Mouse (Mus musculus) kidney, postnatal 0 days (tissue): ENCODE measurements around the gene Kctd7. TPM values are rescaled to one million over a fixed set of nuclear protein-coding genes. Genes with fewer than 3 reads are reported as not detected.
A peak's percentile ranks its signal among the peaks of the same experiment; 100 is the strongest.

ENCODE experiments used
- ATAC-seq: fragments of 200-750 bp; cut with Nextera tagmentation; replicated peaks from 2 replicates; pipeline ENCODE4 v1.8.0; 2017; ENCODE audit warnings: low read depth, moderate number of reproducible peaks, moderate TSS enrichment, moderate library complexity; ENCODE audit not compliant: low FRiP score
- DNase-seq: peaks from one replicate; pipeline ENCODE4 v3.0.0-alpha.2; 2016; ENCODE audit warnings: low spot score
- H3K27ac ChIP-seq: fragments of 300-500 bp; sonication (generic); 2 replicates; pipeline ENCODE4 v1.5.1; 2014; ENCODE audit warnings: mild to moderate bottlenecking
- H3K27me3 ChIP-seq: fragments of 300-500 bp; sonication (generic); 2 replicates; pipeline ENCODE4 v1.6.1; 2014; ENCODE audit warnings: low read length, mixed read lengths; ENCODE audit not compliant: insufficient read depth
- H3K36me3 ChIP-seq: fragments of 300-500 bp; sonication (generic); 2 replicates; pipeline ENCODE4 v1.6.1; 2014; ENCODE audit warnings: low read length, mixed read lengths; ENCODE audit not compliant: insufficient read depth
- H3K4me1 ChIP-seq: fragments of 300-500 bp; sonication (generic); replicated peaks from 2 replicates; pipeline ENCODE4 v1.6.1; 2014; ENCODE audit warnings: antibody characterized with exemption, low read length, mixed read lengths; ENCODE audit not compliant: insufficient read depth
- H3K4me2 ChIP-seq: fragments of 300-500 bp; sonication (generic); 2 replicates; pipeline ENCODE4 v1.6.1; 2014; ENCODE audit warnings: mild to moderate bottlenecking, low read length, moderate library complexity, mixed read lengths
- H3K4me3 ChIP-seq: fragments of 300-500 bp; sonication (generic); replicated peaks from 2 replicates; pipeline ENCODE4 v1.5.1; 2014; ENCODE audit warnings: low read depth, low read length
- H3K9ac ChIP-seq: fragments of 300-500 bp; sonication (generic); 2 replicates; pipeline ENCODE4 v1.6.1; 2014; ENCODE audit warnings: low read depth, low read length
- H3K9me3 ChIP-seq: fragments of 300-500 bp; sonication (generic); replicated peaks from 2 replicates; pipeline ENCODE4 v1.6.1; 2016; ENCODE audit warnings: low read length, inconsistent platforms, mixed read lengths
- CTCF ChIP-seq: IDR thresholded peaks from 2 replicates; pipeline ENCODE4 v1.5.1; 2016; ENCODE audit warnings: antibody characterized with exemption, low read depth, mild to moderate bottlenecking, moderate library complexity
- WGBS: fragments of 180-500 bp; shearing (Covaris S2); extraction: QIAGEN DNeasy Blood & Tissue Kit; methylation state at CpG from one replicate; pipeline ENCODE4 v1.1.7; 2014; 5-methylcytosine and 5-hydroxymethylcytosine counted together
- polyA plus RNA-seq: library from polyadenylated mRNA; unstranded; fragments of >200 nt; fragmentation: Nextera tagmentation; extraction: Ambion mirVana; gene quantifications from 2 replicates; pipeline ENCODE4 v1.2.1, GENCODE M21; 2015

Kctd7 gene
- polyA plus RNA-seq, result 4.0 and 4.2 TPM in 2 replicates

DNA sequence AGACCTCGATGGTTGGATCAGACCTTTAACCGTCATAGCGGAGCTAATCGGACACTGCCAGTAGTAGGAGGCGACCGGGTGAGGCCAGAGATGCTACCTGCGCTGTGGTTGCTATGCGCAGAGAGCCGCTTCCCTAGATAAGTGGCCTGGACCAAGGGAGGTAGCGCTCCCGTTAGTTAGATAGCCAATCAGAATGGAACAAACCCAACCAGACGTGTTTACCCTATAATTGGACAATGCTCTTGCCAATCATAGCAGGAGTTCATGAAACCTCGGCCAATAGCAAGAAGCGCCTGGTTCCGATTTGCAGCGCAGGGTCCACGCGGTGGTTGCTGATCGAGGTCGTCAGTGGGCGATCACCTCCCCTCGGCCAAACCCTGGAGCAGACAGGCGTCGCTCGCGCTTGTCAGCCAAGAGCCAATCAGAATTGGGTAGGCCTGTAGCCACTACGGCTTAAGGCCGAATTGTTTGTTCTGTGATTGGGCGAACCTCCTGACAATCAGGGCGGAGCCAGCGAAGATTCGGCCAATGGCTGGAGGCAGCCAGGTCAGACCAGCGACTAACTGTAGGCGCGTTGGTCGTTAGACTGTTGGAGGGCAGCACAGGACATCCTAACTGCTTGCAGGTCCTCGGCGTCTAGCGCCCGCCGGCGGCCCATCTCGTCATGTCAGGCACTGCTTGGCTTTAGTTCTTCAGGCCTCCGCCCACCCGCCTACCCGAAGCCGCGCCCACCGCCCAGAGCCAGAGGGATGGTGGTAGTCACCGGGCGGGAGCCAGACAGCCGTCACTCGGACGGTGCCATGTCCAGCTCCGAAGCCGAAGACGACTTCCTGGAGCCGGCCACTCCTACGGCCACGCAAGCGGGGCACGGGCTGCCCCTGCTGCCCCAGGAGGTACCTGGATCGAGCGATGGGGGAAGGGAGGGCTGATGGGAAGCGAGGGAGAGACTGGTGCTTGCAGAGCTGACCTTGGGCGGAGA is at the start of gene Kctd7:
Gene Kctd7 (plus strand): TSS at position 528 of the 979 bp plus-strand sequence.
- WGBS, result under 1% methylated on average over 66 of the region's 66 CpGs

DNA sequence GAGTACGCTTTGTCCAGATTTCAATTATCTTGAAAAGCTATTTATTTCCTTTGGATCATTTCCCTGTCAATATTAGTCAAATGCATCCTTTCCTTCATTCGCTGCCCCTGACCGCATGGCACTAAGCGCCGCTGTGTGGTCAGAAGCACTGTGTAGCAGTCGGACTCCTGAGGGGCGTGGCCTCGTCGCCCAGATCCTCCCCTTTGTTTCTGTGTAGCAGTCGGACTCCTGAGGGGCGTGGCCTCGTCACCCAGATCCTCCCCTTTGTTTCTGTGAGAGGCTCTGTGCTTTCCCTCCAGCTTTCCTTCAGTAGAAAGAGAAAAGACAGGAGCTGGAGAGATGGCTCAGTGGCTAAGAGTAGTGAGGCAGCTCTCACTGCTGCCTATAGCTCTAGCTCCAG is 47.9 kb upstream of the Kctd7 start:
- 69% methylated on average over 12 of the region's 12 CpGs for WGBS
- Histone ChIP-seq H3K9me3 (no peaks in the 10 kb centered on the region), H3K9ac (no peak overlapping the region), H3K4me2 (no peak overlapping the region), H3K4me3 (no peak overlapping the region), H3K27ac (no peak overlapping the region), H3K36me3 (no peaks in the 10 kb centered on the region), H3K4me1 (no peaks in the 10 kb centered on the region), H3K27me3 (no peaks in the 10 kb centered on the region)
- DNase-seq (no peak), ATAC-seq (no peak)
- peak; percentile 1; the same call in 1 of the 2 replicates for TF ChIP-seq CTCF

More for the DNA sequence above, at the start of gene Kctd7:
- peak; percentile 54 for TF ChIP-seq CTCF
- H3K27me3 ChIP-seq, result no peaks in the 10 kb centered on the region
- H3K4me1 ChIP-seq, result peaks cover 5% of the 10 kb centered on the region; the same call in 1 of the 2 replicates
- peak within 1 kb of the TSS; percentile 62 for H3K9ac ChIP-seq
- H3K27ac ChIP-seq, result peak within 1 kb of the TSS; percentile 62; the same call in 1 of the 2 replicates
- DNase-seq (peak; percentile 97), ATAC-seq (peak; percentile 96)
- H3K9me3 ChIP-seq, result no peaks in the 10 kb centered on the region
- peak within 1 kb of the TSS; percentile 89 for H3K4me2 ChIP-seq
- peak within 1 kb of the TSS; percentile 63 for H3K4me3 ChIP-seq
- peaks cover 7% of the 10 kb centered on the region; the same call in 1 of the 2 replicates for H3K36me3 ChIP-seq

- H3K27ac ChIP-seq, result no peak overlapping the region
- 0 out of 2 replicates have a peak, but pooled peaks cover 2% of the 10 kb centered on the region for H3K36me3 ChIP-seq
- H3K27me3 ChIP-seq, result no peaks in the 10 kb centered on the region
- no peak overlapping the region for H3K4me2 ChIP-seq
- no peak overlapping the region for H3K4me3 ChIP-seq
- ATAC-seq (no peak), DNase-seq (no peak)
- H3K4me1 ChIP-seq, result no peaks in the 10 kb centered on the region
- 58% methylated on average over 2 of the region's 2 CpGs for WGBS
- H3K9me3 ChIP-seq, result no peaks in the 10 kb centered on the region
- no peak overlapping the region for H3K9ac ChIP-seq
- TF ChIP-seq CTCF, result no peak
These were observed 46.8 kb upstream of the Kctd7 start for GRCm38 (mm10) chr5:130097837-130098236.

- Histone ChIP-seq H3K4me1 (no peaks in the 10 kb centered on the region), H3K4me3 (no peak overlapping the region), H3K27me3 (no peaks in the 10 kb centered on the region), H3K9me3 (no peaks in the 10 kb centered on the region), H3K27ac (no peak overlapping the region), H3K4me2 (no peak overlapping the region), H3K36me3 (0 out of 2 replicates have a peak, but pooled peaks cover 3% of the 10 kb centered on the region), H3K9ac (no peak overlapping the region)
- TF ChIP-seq CTCF, result no peak
- DNase-seq (no peak), ATAC-seq (no peak)
- WGBS, result 96% methylated on average over 17 of the region's 17 CpGs
These were observed 42.9 kb upstream of the Kctd7 start for GRCm38 (mm10) chr5:130101724-130102123.

GRCm38 (mm10) chr5:130109348-130109747 is 35.3 kb upstream of the Kctd7 start:
- no peak overlapping the region for H3K4me3 ChIP-seq
- ATAC-seq (no peak), DNase-seq (no peak)
- H3K9me3 ChIP-seq, result no peaks in the 10 kb centered on the region
- no peak overlapping the region for H3K27ac ChIP-seq
- H3K27me3 ChIP-seq, result no peaks in the 10 kb centered on the region
- no peaks in the 10 kb centered on the region for H3K4me1 ChIP-seq
- no peak overlapping the region for H3K4me2 ChIP-seq
- no peak for TF ChIP-seq CTCF
- WGBS, result 90% methylated on average over 3 of the region's 3 CpGs
- H3K9ac ChIP-seq, result no peak overlapping the region
- no peaks in the 10 kb centered on the region for H3K36me3 ChIP-seq

- peak overlapping the region; percentile 52; the same call in 1 of the 2 replicates for H3K27ac ChIP-seq
- no peaks in the 10 kb centered on the region for H3K27me3 ChIP-seq
- no peaks in the 10 kb centered on the region for H3K4me1 ChIP-seq
- DNase-seq (peak; percentile 71), ATAC-seq (0 out of 2 replicates have a peak, but pooled peaks have one; percentile 43)
- no peak overlapping the region for H3K4me2 ChIP-seq
- H3K9ac ChIP-seq, result no peak overlapping the region
- peaks cover 5% of the 10 kb centered on the region for H3K36me3 ChIP-seq
- 63% methylated on average over 12 of the region's 12 CpGs for WGBS
- no peak overlapping the region for H3K4me3 ChIP-seq
- no peak for TF ChIP-seq CTCF
- no peaks in the 10 kb centered on the region for H3K9me3 ChIP-seq
These were observed 33.8 kb upstream of the Kctd7 start for GRCm38 (mm10) chr5:130110632-130111464.
